Mouse (Mus musculus) liver, adult 2 months (tissue): Measurements from ENCODE around the gene Shld2. TPM values are rescaled to one million over a fixed set of nuclear protein-coding genes. Genes with fewer than 3 reads are reported as not detected.

ENCODE experiments used
- DNase-seq: peaks from one replicate; pipeline ENCODE4 v3.0.0-alpha.2; 2011; ENCODE audit warnings: low read depth, low spot score; ENCODE audit errors: extremely low read depth
- H3K27ac ChIP-seq: fragments of 200-500 bp; replicated peaks from 2 replicates; pipeline ENCODE4 v1.5.1; 2012; ENCODE audit warnings: low read depth, mild to moderate bottlenecking, control low read depth, inconsistent platforms, low read length; ENCODE audit not compliant: insufficient read depth
- H3K27me3 ChIP-seq: fragments of 200-500 bp; 2 replicates; pipeline ENCODE4 v1.6.1; 2012; ENCODE audit warnings: mild to moderate bottlenecking, moderate library complexity, low read length, inconsistent platforms; ENCODE audit not compliant: control insufficient read depth, insufficient read depth
- H3K36me3 ChIP-seq: fragments of 200-500 bp; 2 replicates; pipeline ENCODE4 v1.6.1; 2012; ENCODE audit warnings: low read length, inconsistent platforms; ENCODE audit not compliant: control insufficient read depth, insufficient read depth
- H3K4me1 ChIP-seq: fragments of 200-500 bp; 2 replicates; pipeline ENCODE4 v1.6.1; 2011; ENCODE audit warnings: low read length; ENCODE audit not compliant: control insufficient read depth, insufficient read depth
- H3K4me3 ChIP-seq: fragments of 200-500 bp; 2 replicates; pipeline ENCODE4 v1.5.1; 2011; ENCODE audit warnings: low read depth, mild to moderate bottlenecking, control low read depth, low read length, moderate library complexity; ENCODE audit not compliant: insufficient read depth
- H3K79me2 ChIP-seq: fragments of 200-500 bp; 2 replicates; pipeline ENCODE4 v1.6.1; 2012; ENCODE audit warnings: inconsistent platforms, mild to moderate bottlenecking, low read length, moderate library complexity; ENCODE audit not compliant: control insufficient read depth, insufficient read depth
- H3K9ac ChIP-seq: fragments of 200-500 bp; 2 replicates; pipeline ENCODE4 v1.6.1; 2012; ENCODE audit warnings: low read depth, mild to moderate bottlenecking, control low read depth, inconsistent platforms, low read length
- CTCF ChIP-seq: fragments of 200-500 bp; IDR thresholded peaks from 2 replicates; pipeline ENCODE4 v1.5.1; 2011; ENCODE audit warnings: low read depth, low read length, control low read depth
- POLR2A ChIP-seq: fragments of 200-500 bp; IDR thresholded peaks from 2 replicates; pipeline ENCODE4 v1.6.1; 2011; ENCODE audit warnings: low read length, control low read depth; ENCODE audit not compliant: insufficient read depth; ENCODE audit errors: extremely low read depth
- WGBS: fragments of 180-500 bp; shearing (Covaris S2); methylation state at CpG from one replicate; pipeline ENCODE4 v1.1.7; 2018; 5-methylcytosine and 5-hydroxymethylcytosine counted together
- polyA plus RNA-seq: library from polyadenylated mRNA; depleted of rRNA; stranded (reverse); fragments of >200 nt; gene quantifications from 2 replicates; pipeline ENCODE4 v1.2.3, GENCODE M21; 2012
- total RNA-seq: library from RNA; depleted of rRNA; stranded (reverse); fragments of >200 nt; gene quantifications from 2 replicates; pipeline ENCODE4 v1.2.3, GENCODE M21; 2014

The Shld2 gene
- total and polyA plus RNA-seq, 2 experiments: 12.2 to 36.4 TPM

- Histone ChIP-seq H3K4me1 (no peaks in the 10 kb centered on the region), H3K27me3 (no peaks in the 10 kb centered on the region), H3K4me3 (no peak overlapping the region), H3K9ac (no peak overlapping the region), H3K27ac (no peak overlapping the region), H3K36me3 (no peaks in the 10 kb centered on the region), H3K79me2 (no peaks in the 10 kb centered on the region; the same call in 1 of the 2 replicates)
- WGBS: 94% methylated on average over 3 of the region's 3 CpGs
- DNase-seq: no peak
- TF ChIP-seq CTCF (no peak), POLR2A (no peak)
Measured at GRCm38 (mm10) chr14:34289259-34290015, 20.9 kb downstream of the Shld2 start.

- Histone ChIP-seq H3K36me3 (no peaks in the 10 kb centered on the region), H3K79me2 (no peaks in the 10 kb centered on the region; the same call in 1 of the 2 replicates), H3K4me1 (no peaks in the 10 kb centered on the region; the same call in 1 of the 2 replicates), H3K4me3 (no peak overlapping the region), H3K27ac (no peak overlapping the region), H3K9ac (no peak overlapping the region), H3K27me3 (no peaks in the 10 kb centered on the region)
- TF ChIP-seq POLR2A (no peak), CTCF (no peak)
- 77% methylated on average over 2 of the region's 2 CpGs for WGBS
- DNase-seq: no peak
Measured at GRCm38 (mm10) chr14:34288396-34288795, 21.9 kb downstream of the Shld2 start.

GRCm38 (mm10) chr14:34281736-34282269, 28.5 kb downstream of the Shld2 start:
- Histone ChIP-seq H3K36me3 (no peaks in the 10 kb centered on the region), H3K4me1 (no peaks in the 10 kb centered on the region; the same call in none of the 2 replicates), H3K79me2 (peaks cover 16% of the 10 kb centered on the region; the same call in 1 of the 2 replicates), H3K27me3 (no peaks in the 10 kb centered on the region), H3K4me3 (no peak overlapping the region), H3K27ac (no peak overlapping the region), H3K9ac (no peak overlapping the region)
- no peak for TF ChIP-seq POLR2A
- TF ChIP-seq CTCF: no peak
- WGBS: 96% methylated on average over 5 of the region's 5 CpGs
- no peak for DNase-seq

GRCm38 (mm10) chr14:34280798-34281197, 29.5 kb downstream of the Shld2 start:
- H3K79me2 ChIP-seq: peaks cover 17% of the 10 kb centered on the region; the same call in 1 of the 2 replicates
- H3K9ac ChIP-seq: no peak overlapping the region
- DNase-seq: no peak
- no peak overlapping the region for H3K27ac ChIP-seq
- no peak overlapping the region for H3K4me3 ChIP-seq
- 89% methylated on average over 2 of the region's 2 CpGs for WGBS
- peaks cover 3% of the 10 kb centered on the region for H3K4me1 ChIP-seq
- TF ChIP-seq POLR2A: no peak
- no peak for TF ChIP-seq CTCF
- H3K27me3 ChIP-seq: no peaks in the 10 kb centered on the region
- H3K36me3 ChIP-seq: no peaks in the 10 kb centered on the region

GRCm38 (mm10) chr14:34279726-34280125, 30.6 kb downstream of the Shld2 start:
- H3K79me2 ChIP-seq: peaks cover 17% of the 10 kb centered on the region; the same call in 1 of the 2 replicates
- DNase-seq: peak; percentile 55
- 63% methylated on average over 4 of the region's 4 CpGs for WGBS
- H3K4me1 ChIP-seq: peaks cover 4% of the 10 kb centered on the region
- H3K9ac ChIP-seq: no peak overlapping the region
- no peaks in the 10 kb centered on the region for H3K27me3 ChIP-seq
- H3K4me3 ChIP-seq: no peak overlapping the region
- no peak overlapping the region for H3K27ac ChIP-seq
- TF ChIP-seq CTCF (no peak), POLR2A (no peak)
- no peaks in the 10 kb centered on the region for H3K36me3 ChIP-seq
